Mouse (Mus musculus): Measurements from ENCODE around the gene Thsd1. TPM values are rescaled to one million over a fixed set of nuclear protein-coding genes. Genes with fewer than 3 reads are reported as not detected.

The Thsd1 gene
- polyA plus RNA-seq (2017; shearing (Covaris generic)), result 1.4 TPM

GRCm38 (mm10) chr8:22227061-22227877 is at the start of gene Thsd1:
Gene Thsd1, plus strand, starts transcription at chr8:22227313.

DNA sequence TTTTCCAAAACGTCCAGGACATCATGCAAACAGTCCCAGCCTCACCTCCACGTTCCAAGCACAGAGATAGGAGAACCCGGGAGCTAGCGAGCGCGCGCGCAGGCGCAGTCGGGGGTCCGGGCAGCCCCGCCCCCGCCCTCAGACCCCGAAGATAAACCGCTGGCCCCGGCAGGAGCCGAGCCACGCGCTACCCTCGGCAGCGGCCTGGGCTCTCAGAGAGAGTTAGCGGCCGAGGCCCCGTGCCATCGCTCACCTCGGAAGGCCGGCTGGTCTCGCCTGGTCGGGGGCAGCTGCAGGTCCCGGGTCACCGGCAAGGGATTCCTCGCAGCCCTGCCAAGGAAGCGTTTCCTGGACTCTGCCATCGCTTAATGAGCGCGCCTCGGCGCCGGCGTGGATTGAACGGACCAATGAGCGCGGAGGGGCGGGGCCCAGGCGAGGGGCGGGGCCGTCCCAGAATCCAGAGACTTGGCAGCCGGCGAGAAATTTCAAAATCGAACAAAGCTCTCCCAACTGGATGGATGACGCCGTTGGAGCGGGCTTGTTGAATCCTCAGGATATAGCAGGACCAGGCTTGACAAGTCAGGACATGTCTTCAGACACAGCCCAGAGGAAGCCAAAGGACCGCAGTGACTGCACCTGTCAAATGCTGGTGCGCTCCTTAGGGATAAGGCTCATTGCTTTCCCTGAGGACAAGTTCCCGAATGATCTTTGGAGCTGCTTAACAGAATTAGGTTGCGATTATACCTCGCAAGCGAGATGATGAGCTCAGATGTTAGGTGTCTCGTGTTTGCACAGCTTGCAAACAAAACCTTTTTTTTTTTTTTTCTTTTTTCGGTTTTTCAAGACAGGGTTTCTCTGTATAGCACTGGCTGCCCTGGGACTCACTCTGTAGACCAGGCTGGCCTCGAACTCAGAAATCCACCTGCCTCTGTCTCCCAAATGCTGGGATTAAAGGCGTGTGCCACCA is 41.4 kb upstream of the Thsd1 start, which contains the start of gene Ckap2:
Ckap2 (minus strand) TSS at position 389 of the 967 bp plus-strand sequence.

DNA sequence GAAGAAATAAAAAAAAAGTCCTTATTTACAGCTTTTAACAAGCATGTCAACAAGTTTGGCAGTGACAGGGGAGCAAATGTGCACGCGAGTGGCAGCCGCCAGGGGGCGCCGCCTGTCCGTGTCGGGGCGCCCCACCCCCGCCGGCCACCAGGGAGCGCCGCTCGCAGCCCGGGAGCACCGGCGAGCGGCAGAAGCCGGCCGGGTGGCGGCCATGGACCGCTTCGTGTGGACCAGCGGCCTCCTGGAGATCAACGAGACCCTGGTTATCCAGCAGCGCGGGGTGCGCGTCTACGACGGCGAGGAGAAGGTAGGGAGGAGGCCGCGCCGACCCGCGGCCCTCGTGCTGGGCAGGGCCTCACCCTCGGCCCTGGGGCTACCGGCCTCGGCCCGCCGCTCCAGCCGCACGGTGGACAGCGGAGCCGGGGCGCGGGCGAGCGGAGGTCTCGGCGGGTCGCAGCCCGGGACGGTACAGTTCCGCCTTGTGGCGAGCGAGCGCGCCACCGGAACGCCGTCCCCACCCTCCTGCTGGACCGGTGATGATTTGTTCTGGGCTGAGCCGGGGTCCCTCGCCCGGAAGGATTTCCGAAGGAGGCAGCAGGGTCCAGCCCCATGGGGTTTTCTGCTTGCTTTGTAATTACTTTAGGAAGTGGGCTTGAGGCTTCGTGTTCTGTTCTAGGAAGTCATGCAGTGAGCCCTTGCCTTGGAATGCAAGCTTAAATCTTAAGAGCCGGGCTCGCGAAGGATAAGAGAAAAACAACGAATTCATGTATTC is 34.3 kb upstream of the Thsd1 start, which contains the start of gene Vps36:
Vps36 (plus strand) TSS at position 150 of the 772 bp plus-strand sequence.

DNA sequence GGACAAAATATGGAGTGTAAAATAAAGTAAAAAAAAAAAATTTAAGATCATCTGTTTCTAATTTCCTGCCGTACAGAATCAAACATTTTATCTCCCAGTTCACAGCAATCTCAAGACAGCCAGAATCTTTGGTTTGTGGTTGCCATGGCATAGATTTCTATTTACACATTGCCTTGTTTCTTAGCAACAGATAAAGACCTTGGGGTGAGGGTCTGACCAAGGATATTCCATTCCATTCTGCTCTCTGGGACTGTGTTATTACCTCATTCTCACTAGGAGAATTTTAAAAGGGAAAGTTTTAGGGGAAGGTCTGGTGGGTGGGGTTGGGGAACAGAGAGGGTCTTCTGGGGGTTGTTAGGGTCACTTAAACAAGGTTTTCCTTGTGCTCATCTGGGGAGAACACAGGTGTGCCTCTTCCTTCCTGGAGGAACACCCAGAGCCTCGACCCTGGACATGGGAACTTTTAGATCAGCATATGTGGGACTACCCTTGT is 55.9 kb downstream of the Thsd1 start, which contains the start of gene Tpte:
Tpte (plus strand) TSS at position 443 of the 493 bp plus-strand sequence.

Other genes with a start within 250 kb of the Thsd1 start
- 0.13 TPM for gene Atp7b, start 167.0 kb upstream of the Thsd1 start, polyA plus RNA-seq (2017; shearing (Covaris generic))
- gene Alg11, start 166.6 kb upstream of the Thsd1 start, polyA plus RNA-seq (2017; shearing (Covaris generic)), result 11.3 TPM
- 0.17 TPM for gene Nek5, start 102.3 kb upstream of the Thsd1 start, polyA plus RNA-seq (2017; shearing (Covaris generic))
- 4.3 TPM for gene Nek3, start 60.9 kb upstream of the Thsd1 start, polyA plus RNA-seq (2017; shearing (Covaris generic))
- 1.4 TPM for gene Ckap2, start 41.5 kb upstream of the Thsd1 start, polyA plus RNA-seq (2017; shearing (Covaris generic))
- 32.4 TPM for gene Vps36, start 34.5 kb upstream of the Thsd1 start, polyA plus RNA-seq (2017; shearing (Covaris generic))
- not detected for gene Tpte, start 56.1 kb downstream of the Thsd1 start, polyA plus RNA-seq (2017; shearing (Covaris generic))
- gene Slc25a15, start 171.3 kb downstream of the Thsd1 start, polyA plus RNA-seq (2017; shearing (Covaris generic)), result 9.5 TPM
- gene Mrps31, start 184.0 kb downstream of the Thsd1 start, polyA plus RNA-seq (2017; shearing (Covaris generic)), result 12.0 TPM

All from effector memory CD4-positive, alpha-beta T cell, adult 7 months (primary cell).